7 mouse cellular contexts compared by ENCODE assay signal in genomic region chr1:136696077-136696641, GRCm38 (mm10).
DNase-seq lines count a peak whose midpoint lies in the region; ATAC-seq and TF ChIP-seq lines count a peak whose summit lies in the region.

No protein-coding gene starts in this region.

- peak; percentile 99 for DNase-seq in ZHBTc4 (ENCODE audit: low read depth, low spot score)
- peak; percentile 33 for DNase-seq in embryonic facial prominence, embryonic 14.5 days (ENCODE audit: low spot score)
- no peak for DNase-seq in ovary, postnatal 10 days (ENCODE audit: low spot score)
- no peak for DNase-seq in thymus, adult 2 months

- no peak for TF ChIP-seq CTCF in thymus, adult 2 months (IDR thresholded peaks at IDR 0.05; ENCODE audit: borderline replicate concordance, control insufficient read depth, extremely low read depth, insufficient read depth, low read length, poor library complexity)

- TF ChIP-seq POLR2A in thymus, adult 2 months (IDR thresholded peaks at IDR 0.05; ENCODE audit: control insufficient read depth, extremely low read depth, insufficient read depth, low read length, poor library complexity) = no peak

- H3K36me3 ChIP-seq in embryonic facial prominence, embryonic 14.5 days (ENCODE audit: control insufficient read depth, insufficient read depth, low read length) = no peaks in the 10 kb centered on the region
- no peaks in the 10 kb centered on the region for H3K36me3 ChIP-seq in hindbrain, embryonic 16.5 days (ENCODE audit: control insufficient read depth, insufficient read depth, low read length)
- no peaks in the 10 kb centered on the region for H3K36me3 ChIP-seq in liver, embryonic 15.5 days (replicated peaks)
- H3K36me3 ChIP-seq in stomach, embryonic 14.5 days (ENCODE audit: control insufficient read depth, insufficient read depth, low read length) = no peaks in the 10 kb centered on the region
- H3K36me3 ChIP-seq in thymus, adult 2 months (ENCODE audit: control insufficient read depth, insufficient read depth, low read length) = no peaks in the 10 kb centered on the region

- peak overlapping the region; percentile 15 for H3K4me3 ChIP-seq in embryonic facial prominence, embryonic 14.5 days (ENCODE audit: low read depth, low read length)
- peak overlapping the region; percentile 5; the same call in 1 of the 2 replicates for H3K4me3 ChIP-seq in hindbrain, embryonic 16.5 days (ENCODE audit: low read length)
- no peak overlapping the region for H3K4me3 ChIP-seq in liver, embryonic 15.5 days (replicated peaks)
- H3K4me3 ChIP-seq in stomach, embryonic 14.5 days (ENCODE audit: low read depth, low read length) = no peak overlapping the region
- no peak overlapping the region for H3K4me3 ChIP-seq in thymus, adult 2 months (ENCODE audit: control insufficient read depth, insufficient read depth, low read length)

- H3K27me3 ChIP-seq in embryonic facial prominence, embryonic 14.5 days (replicated peaks; ENCODE audit: control insufficient read depth, insufficient read depth, low read length) = no peaks in the 10 kb centered on the region
- H3K27me3 ChIP-seq in hindbrain, embryonic 16.5 days (replicated peaks; ENCODE audit: control insufficient read depth, insufficient read depth, low read length) = no peaks in the 10 kb centered on the region
- no peaks in the 10 kb centered on the region for H3K27me3 ChIP-seq in liver, embryonic 15.5 days
- H3K27me3 ChIP-seq in stomach, embryonic 14.5 days (ENCODE audit: control insufficient read depth, insufficient read depth, low read length) = no peaks in the 10 kb centered on the region
- no peaks in the 10 kb centered on the region for H3K27me3 ChIP-seq in thymus, adult 2 months (ENCODE audit: control insufficient read depth, insufficient read depth, low read length)

- H3K4me2 ChIP-seq in embryonic facial prominence, embryonic 14.5 days (ENCODE audit: low read depth, low read length) = peak overlapping the region; percentile 50
- peak overlapping the region; percentile 46 for H3K4me2 ChIP-seq in hindbrain, embryonic 16.5 days (ENCODE audit: low read length)
- peak overlapping the region; percentile 29 for H3K4me2 ChIP-seq in liver, embryonic 15.5 days
- H3K4me2 ChIP-seq in stomach, embryonic 14.5 days (replicated peaks; ENCODE audit: low read depth, low read length) = peak overlapping the region; percentile 24

- no peaks in the 10 kb centered on the region for H3K9me3 ChIP-seq in embryonic facial prominence, embryonic 14.5 days (ENCODE audit: control insufficient read depth, low read length)
- no peaks in the 10 kb centered on the region for H3K9me3 ChIP-seq in hindbrain, embryonic 16.5 days (ENCODE audit: control insufficient read depth, low read length)
- H3K9me3 ChIP-seq in liver, embryonic 15.5 days (replicated peaks) = no peaks in the 10 kb centered on the region
- H3K9me3 ChIP-seq in stomach, embryonic 14.5 days (ENCODE audit: control insufficient read depth, low read depth, low read length) = no peaks in the 10 kb centered on the region

- peaks cover 8% of the 10 kb centered on the region; the same call in 1 of the 2 replicates for H3K4me1 ChIP-seq in embryonic facial prominence, embryonic 14.5 days (ENCODE audit: control insufficient read depth, insufficient read depth, low read length)
- H3K4me1 ChIP-seq in hindbrain, embryonic 16.5 days (ENCODE audit: control insufficient read depth, insufficient read depth, low read depth, low read length) = peaks cover 5% of the 10 kb centered on the region; the same call in 1 of the 2 replicates
- peaks cover 28% of the 10 kb centered on the region; the same call in 1 of the 2 replicates for H3K4me1 ChIP-seq in liver, embryonic 15.5 days (replicated peaks)
- peaks cover 14% of the 10 kb centered on the region; the same call in 1 of the 2 replicates for H3K4me1 ChIP-seq in stomach, embryonic 14.5 days (ENCODE audit: control insufficient read depth, insufficient read depth, low read length)
- H3K4me1 ChIP-seq in thymus, adult 2 months (replicated peaks; ENCODE audit: control insufficient read depth, insufficient read depth, low read length) = peaks cover 22% of the 10 kb centered on the region

- 10% methylated on average over 19 of the region's 19 CpGs for WGBS in embryonic facial prominence, embryonic 14.5 days
- WGBS in hindbrain, embryonic 16.5 days = 13% methylated on average over 19 of the region's 19 CpGs
- WGBS in liver, embryonic 15.5 days (ENCODE audit: insufficient replicate concordance) = 31% methylated on average over 19 of the region's 19 CpGs
- WGBS in stomach, embryonic 14.5 days = 14% methylated on average over 19 of the region's 19 CpGs
- WGBS in thymus, adult 2 months = 89% methylated on average over 19 of the region's 19 CpGs

- no peak overlapping the region for H3K27ac ChIP-seq in embryonic facial prominence, embryonic 14.5 days (replicated peaks; ENCODE audit: low read depth, low read length)
- H3K27ac ChIP-seq in hindbrain, embryonic 16.5 days (ENCODE audit: low read depth, low read length) = no peak overlapping the region
- peak overlapping the region; percentile 61 for H3K27ac ChIP-seq in liver, embryonic 15.5 days (replicated peaks)
- no peak overlapping the region for H3K27ac ChIP-seq in stomach, embryonic 14.5 days (ENCODE audit: low read length)
- H3K27ac ChIP-seq in thymus, adult 2 months (ENCODE audit: control insufficient read depth, insufficient read depth, low read length) = no peak overlapping the region

- peak overlapping the region; percentile 35 for H3K9ac ChIP-seq in embryonic facial prominence, embryonic 14.5 days (ENCODE audit: low read depth, low read length)
- 0 out of 2 replicates have a peak overlapping the region, but pooled peaks have one; percentile 5 for H3K9ac ChIP-seq in hindbrain, embryonic 16.5 days (ENCODE audit: low read depth, low read length)
- no peak overlapping the region for H3K9ac ChIP-seq in liver, embryonic 15.5 days
- no peak overlapping the region for H3K9ac ChIP-seq in stomach, embryonic 14.5 days (replicated peaks; ENCODE audit: low read depth, low read length)

- no peak for ATAC-seq in embryonic facial prominence, embryonic 14.5 days (ENCODE audit: low read depth)
- ATAC-seq in hindbrain, embryonic 16.5 days = no peak
- ATAC-seq in liver, embryonic 15.5 days (ENCODE audit: insufficient read depth) = no peak
- ATAC-seq in stomach, embryonic 14.5 days (ENCODE audit: insufficient number of reproducible peaks, insufficient read depth, low FRiP score, low read depth) = no peak

Comparison
In these comparisons a context has a peak if more than half of its experiments do, and no peak if none do; other contexts are left out.
1. DNase-seq: peak in ZHBTc4 (single experiment) and embryonic facial prominence, embryonic 14.5 days (single experiment); none in ovary, postnatal 10 days (single experiment) and thymus, adult 2 months (single experiment).
2. H3K4me3 ChIP-seq: peak in embryonic facial prominence, embryonic 14.5 days (single experiment) and hindbrain, embryonic 16.5 days (single experiment); none in liver, embryonic 15.5 days (single experiment), stomach, embryonic 14.5 days (single experiment) and thymus, adult 2 months (single experiment).
3. H3K9ac ChIP-seq: peak in embryonic facial prominence, embryonic 14.5 days (single experiment) and hindbrain, embryonic 16.5 days (single experiment); none in liver, embryonic 15.5 days (single experiment) and stomach, embryonic 14.5 days (single experiment).
4. Peak in every context shown above with its lines, with median percentiles within 50 percentile points of each other: H3K4me2 ChIP-seq.